8 mouse cellular contexts compared by ENCODE assay signal in genomic region chr8:60616928-60617327, GRCm38 (mm10). TPM values are rescaled to one million over a fixed set of nuclear protein-coding genes. Genes with fewer than 3 reads are reported as not detected.
DNase-seq lines count a peak whose midpoint lies in the region; ATAC-seq and TF ChIP-seq lines count a peak whose summit lies in the region.

No protein-coding gene starts in this region.

- TF ChIP-seq CTCF in stomach, postnatal 0 days (IDR thresholded peaks at IDR 0.05; ENCODE audit: low read depth) = peak; percentile 75

- no peaks in the 10 kb centered on the region for H3K9me3 ChIP-seq in hindbrain, embryonic 11.5 days (ENCODE audit: control insufficient read depth, low read length)
- no peaks in the 10 kb centered on the region for H3K9me3 ChIP-seq in hindbrain, embryonic 12.5 days (replicated peaks)
- no peaks in the 10 kb centered on the region for H3K9me3 ChIP-seq in limb, embryonic 11.5 days (ENCODE audit: control insufficient read depth, low read length)
- H3K9me3 ChIP-seq in stomach, postnatal 0 days (ENCODE audit: control insufficient read depth, low read length) = no peaks in the 10 kb centered on the region

- no peak overlapping the region for H3K27ac ChIP-seq in hindbrain, embryonic 11.5 days (ENCODE audit: low read depth, low read length)
- H3K27ac ChIP-seq in hindbrain, embryonic 12.5 days = no peak overlapping the region
- no peak overlapping the region for H3K27ac ChIP-seq in limb, embryonic 11.5 days (replicated peaks; ENCODE audit: low read depth, low read length)
- no peak overlapping the region for H3K27ac ChIP-seq in stomach, postnatal 0 days (replicated peaks)

- no peak overlapping the region for H3K9ac ChIP-seq in hindbrain, embryonic 11.5 days (ENCODE audit: low read depth, low read length)
- H3K9ac ChIP-seq in hindbrain, embryonic 12.5 days = no peak overlapping the region
- no peak overlapping the region for H3K9ac ChIP-seq in limb, embryonic 11.5 days (ENCODE audit: low read length)
- no peak overlapping the region for H3K9ac ChIP-seq in stomach, postnatal 0 days (ENCODE audit: low read length)

- no peak overlapping the region for H3K4me3 ChIP-seq in hindbrain, embryonic 11.5 days (ENCODE audit: low read depth, low read length)
- no peak overlapping the region for H3K4me3 ChIP-seq in hindbrain, embryonic 12.5 days
- H3K4me3 ChIP-seq in limb, embryonic 11.5 days (ENCODE audit: low read depth, low read length) = no peak overlapping the region
- no peak overlapping the region for H3K4me3 ChIP-seq in stomach, postnatal 0 days (ENCODE audit: low read depth, low read length)

- no peak for TF ChIP-seq EP300 in stomach, postnatal 0 days (optimal IDR thresholded peaks at IDR 0.05)

- no peak overlapping the region for H3K4me2 ChIP-seq in hindbrain, embryonic 11.5 days (replicated peaks; ENCODE audit: low read depth, low read length)
- H3K4me2 ChIP-seq in hindbrain, embryonic 12.5 days (replicated peaks) = no peak overlapping the region
- no peak overlapping the region for H3K4me2 ChIP-seq in limb, embryonic 11.5 days (ENCODE audit: low read depth, severe bottlenecking)
- no peak overlapping the region for H3K4me2 ChIP-seq in stomach, postnatal 0 days (replicated peaks; ENCODE audit: low read depth)

- H3K36me3 ChIP-seq in hindbrain, embryonic 11.5 days (ENCODE audit: control insufficient read depth, insufficient read depth, low read length) = no peaks in the 10 kb centered on the region
- no peaks in the 10 kb centered on the region for H3K36me3 ChIP-seq in hindbrain, embryonic 12.5 days
- H3K36me3 ChIP-seq in limb, embryonic 11.5 days (ENCODE audit: control insufficient read depth, insufficient read depth, low read length) = no peaks in the 10 kb centered on the region
- no peaks in the 10 kb centered on the region for H3K36me3 ChIP-seq in stomach, postnatal 0 days (ENCODE audit: control insufficient read depth, insufficient read depth, low read length)

- 55% methylated on average over 2 of the region's 2 CpGs for WGBS in hindbrain, embryonic 11.5 days
- 43% methylated on average over 2 of the region's 2 CpGs for WGBS in hindbrain, embryonic 12.5 days
- WGBS in limb, embryonic 11.5 days = 48% methylated on average over 2 of the region's 2 CpGs
- 31% methylated on average over 2 of the region's 2 CpGs for WGBS in stomach, postnatal 0 days

- no peak for ATAC-seq in hindbrain, embryonic 11.5 days (ENCODE audit: low FRiP score)
- ATAC-seq in hindbrain, embryonic 12.5 days (ENCODE audit: low FRiP score) = no peak
- no peak for ATAC-seq in limb, embryonic 11.5 days (ENCODE audit: insufficient number of reproducible peaks, low FRiP score, low TSS enrichment, low read depth)
- ATAC-seq in stomach, postnatal 0 days (ENCODE audit: low FRiP score, low TSS enrichment) = no peak
- no peak for ATAC-seq in CD4-positive, CD25-positive, alpha-beta regulatory T cell, adult 4 months

- DNase-seq in hindbrain, embryonic 11.5 days (ENCODE audit: low spot score) = peak; percentile 72
- DNase-seq in urinary bladder, postnatal 25 days (ENCODE audit: low spot score) = peak; percentile 46
- no peak for DNase-seq in urinary bladder, postnatal 36 days (ENCODE audit: low spot score in 2 of 2)
- peak; percentile 75 for DNase-seq in embryo, embryonic 11 days
- DNase-seq in limb, embryonic 11.5 days (ENCODE audit: low spot score) = peak; percentile 65
- DNase-seq in stomach, postnatal 0 days (ENCODE audit: low spot score) = peak; percentile 34

- no peaks in the 10 kb centered on the region for H3K27me3 ChIP-seq in hindbrain, embryonic 11.5 days (ENCODE audit: control insufficient read depth, insufficient read depth, low read length)
- no peaks in the 10 kb centered on the region for H3K27me3 ChIP-seq in hindbrain, embryonic 12.5 days
- no peaks in the 10 kb centered on the region for H3K27me3 ChIP-seq in limb, embryonic 11.5 days (ENCODE audit: control insufficient read depth, insufficient read depth, low read length)
- no peaks in the 10 kb centered on the region for H3K27me3 ChIP-seq in stomach, postnatal 0 days (ENCODE audit: control insufficient read depth, insufficient read depth, low read length)

- H3K4me1 ChIP-seq in hindbrain, embryonic 11.5 days (replicated peaks; ENCODE audit: control insufficient read depth, insufficient read depth, low read length) = no peaks in the 10 kb centered on the region
- H3K4me1 ChIP-seq in hindbrain, embryonic 12.5 days = no peaks in the 10 kb centered on the region
- H3K4me1 ChIP-seq in limb, embryonic 11.5 days (ENCODE audit: control insufficient read depth, insufficient read depth, low read length) = no peaks in the 10 kb centered on the region
- no peaks in the 10 kb centered on the region for H3K4me1 ChIP-seq in stomach, postnatal 0 days (replicated peaks; ENCODE audit: control insufficient read depth, insufficient read depth)

RNA-seq across cellular contexts. Expression of gene Mfap3l, which starts 15.7 kb away (rescaled TPM):
- 2.3 and 2.5 TPM in 2 replicates for polyA plus RNA-seq in hindbrain, embryonic 11.5 days (2014; fragmentation: Nextera tagmentation; extraction: Ambion mirVana)
- polyA plus RNA-seq in hindbrain, embryonic 12.5 days (2016; fragmentation: Nextera tagmentation; extraction: Ambion mirVana) = 2.1 and 2.6 TPM in 2 replicates
- 1.8 and 2.6 TPM in 2 replicates for polyA plus RNA-seq in limb, embryonic 11.5 days (2014; fragmentation: Nextera tagmentation; extraction: Ambion mirVana)
- 7.6 and 8.0 TPM in 2 replicates for polyA plus RNA-seq in stomach, postnatal 0 days (2015; fragmentation: Nextera tagmentation; extraction: Ambion mirVana)
- polyA plus RNA-seq in CD4-positive, CD25-positive, alpha-beta regulatory T cell, adult 4 months (2017; shearing (Covaris generic)) = not detected

Comparison
In these comparisons a context has a peak if more than half of its experiments do, and no peak if none do; other contexts are left out.
1. DNase-seq: peak in hindbrain, embryonic 11.5 days (single experiment), urinary bladder, postnatal 25 days (single experiment), embryo, embryonic 11 days (single experiment), limb, embryonic 11.5 days (single experiment) and stomach, postnatal 0 days (single experiment); none in urinary bladder, postnatal 36 days (0 of 2).